Mouse (Mus musculus): ENCODE measurements at regions not wholly inside any gene's neighbourhood (a gene's known extent, or its start where the extent isn't known, plus 50 kb on each side); places are given as distances from the start of the nearest gene placed in this dataset.

DNA sequence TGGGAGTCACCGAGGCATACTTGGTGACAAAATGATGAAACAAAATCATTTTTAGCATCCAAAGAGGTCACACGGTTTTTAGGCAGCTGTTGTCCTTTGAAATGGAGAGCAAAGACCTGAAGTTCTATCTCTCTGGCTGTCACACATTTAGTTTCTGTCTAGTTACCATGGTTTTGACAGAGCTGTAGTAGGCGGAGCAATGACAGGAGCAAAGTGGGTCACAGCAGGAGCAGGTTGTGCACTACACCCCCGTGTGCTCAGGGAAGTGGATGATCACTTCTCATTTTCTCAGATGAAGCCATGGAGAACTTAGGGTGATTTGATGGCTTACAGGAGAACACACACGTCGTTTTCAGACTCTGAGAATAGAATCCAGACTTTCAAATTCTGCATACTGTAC is 621.2 kb upstream of the Klhl29 start:
- H3K4me1 ChIP-seq (ENCODE audit: control insufficient read depth in 2 of 2, insufficient read depth in 2 of 2, low read length in 2 of 2, poor library complexity in 1 of 2): no peaks in the 10 kb centered on the region
- no peak for TF ChIP-seq MAFK (IDR thresholded peaks at IDR 0.05; ENCODE audit: insufficient read depth, low read depth, low read length)
- no peak overlapping the region for H3K9ac ChIP-seq (ENCODE audit: insufficient read depth, low read depth, low read length, poor library complexity, severe bottlenecking)
- no peaks in the 10 kb centered on the region for H3K9me3 ChIP-seq (ENCODE audit: control insufficient read depth, insufficient read depth, low read depth, low read length)
- H3K27ac ChIP-seq (ENCODE audit: insufficient read depth, low read depth, low read length, poor library complexity, severe bottlenecking): no peak overlapping the region
- in situ Hi-C loops (cut with MboI; ENCODE audit: low sequenced_read_pairs in 2 of 2, unreplicated experiment in 2 of 2): no loop called here
- H3K36me3 ChIP-seq (ENCODE audit: control insufficient read depth, insufficient read depth, low read length, poor library complexity, severe bottlenecking): no peaks in the 10 kb centered on the region
- no peak for DNase-seq (ENCODE audit: low read depth, low spot score)
- no peak overlapping the region for H3K4me3 ChIP-seq (ENCODE audit: insufficient read depth in 1 of 2, low read depth in 1 of 2, low read length in 2 of 2, poor library complexity in 1 of 2, severe bottlenecking in 1 of 2)

DNA sequence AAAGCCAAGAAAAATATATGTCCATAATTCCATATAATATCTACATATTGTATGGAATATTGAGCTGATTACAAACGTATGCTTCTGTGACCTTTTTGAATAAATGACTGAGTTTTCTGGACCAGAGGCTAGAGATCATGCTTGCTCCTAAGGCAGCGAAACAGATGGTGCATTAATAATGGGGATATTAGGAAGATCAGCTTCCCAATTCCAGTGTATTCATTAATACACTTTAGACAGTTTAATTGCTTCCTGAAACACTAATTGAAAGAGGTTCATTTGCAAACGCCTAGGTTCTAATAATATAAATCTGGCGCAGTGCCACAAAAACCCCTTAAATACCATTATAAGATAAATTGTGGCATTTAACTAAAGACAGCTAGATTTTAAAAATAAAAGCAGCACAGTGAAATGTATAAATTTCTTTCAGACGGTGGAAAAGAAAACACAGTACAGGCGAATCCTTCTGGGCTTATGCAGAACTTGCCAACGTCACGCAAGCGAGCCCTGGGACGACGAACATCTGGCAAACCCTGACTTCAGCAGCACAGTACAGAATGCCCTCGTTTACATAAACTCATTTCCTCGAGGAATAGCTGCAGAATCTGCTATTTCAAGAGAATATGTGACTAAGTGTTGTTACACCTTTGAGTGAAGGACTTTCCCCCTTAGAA is 608.6 kb upstream of the Klhl29 start:
- in situ Hi-C loops (cut with MboI; ENCODE audit: low sequenced_read_pairs in 2 of 2, unreplicated experiment in 2 of 2): no loop called here
- no peak overlapping the region for H3K9ac ChIP-seq (ENCODE audit: insufficient read depth, low read depth, low read length, poor library complexity, severe bottlenecking)
- no peaks in the 10 kb centered on the region for H3K36me3 ChIP-seq (ENCODE audit: control insufficient read depth, insufficient read depth, low read length, poor library complexity, severe bottlenecking)
- TF ChIP-seq ZC3H11A (IDR thresholded peaks at IDR 0.05; ENCODE audit: borderline replicate concordance, low read depth, low read length): no peak
- no peak for TF ChIP-seq HCFC1 (IDR thresholded peaks at IDR 0.05; ENCODE audit: borderline replicate concordance, insufficient read depth, low read length)
- TF ChIP-seq MAFK (IDR thresholded peaks at IDR 0.05; ENCODE audit: insufficient read depth, low read depth, low read length): no peak
- no peak for TF ChIP-seq CHD2 (IDR thresholded peaks at IDR 0.05; ENCODE audit: low read depth, low read length)
- TF ChIP-seq ZNF384 (IDR thresholded peaks at IDR 0.05; ENCODE audit: low read depth, low read length): no peak
- H3K4me1 ChIP-seq (ENCODE audit: control insufficient read depth in 2 of 2, insufficient read depth in 2 of 2, low read length in 2 of 2, poor library complexity in 1 of 2): no peaks in the 10 kb centered on the region
- H3K27ac ChIP-seq (ENCODE audit: insufficient read depth, low read depth, low read length, poor library complexity, severe bottlenecking): no peak overlapping the region
- H3K4me3 ChIP-seq (ENCODE audit: insufficient read depth in 1 of 2, low read depth in 1 of 2, low read length in 2 of 2, poor library complexity in 1 of 2, severe bottlenecking in 1 of 2): no peak overlapping the region
- H3K9me3 ChIP-seq (ENCODE audit: control insufficient read depth, insufficient read depth, low read depth, low read length): no peaks in the 10 kb centered on the region
- DNase-seq (ENCODE audit: low read depth, low spot score): no peak

DNA sequence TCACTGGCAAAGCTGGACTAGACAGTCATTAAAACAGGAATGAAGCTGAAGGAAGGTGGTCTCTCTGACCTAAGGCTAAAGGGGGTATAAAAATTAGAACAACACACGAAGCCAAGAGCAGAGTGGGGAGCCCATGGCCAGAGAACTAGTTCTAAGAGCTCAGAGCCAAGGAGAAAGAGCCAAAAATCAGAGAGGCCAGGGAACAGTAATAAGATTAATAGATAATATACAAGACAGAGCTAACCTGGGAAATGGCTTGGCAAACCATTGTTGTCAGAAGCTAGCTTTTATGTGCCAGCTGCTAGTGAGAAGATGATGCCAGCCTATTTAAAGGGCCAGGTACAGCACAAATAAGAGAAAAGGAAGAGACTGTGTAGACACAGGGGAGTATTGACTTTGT is 606.6 kb upstream of the Klhl29 start:
- Histone ChIP-seq H3K4me1 (ENCODE audit: control insufficient read depth in 2 of 2, insufficient read depth in 2 of 2, low read length in 2 of 2, poor library complexity in 1 of 2) (no peaks in the 10 kb centered on the region), H3K4me3 (ENCODE audit: insufficient read depth in 1 of 2, low read depth in 1 of 2, low read length in 2 of 2, poor library complexity in 1 of 2, severe bottlenecking in 1 of 2) (no peak overlapping the region), H3K9ac (ENCODE audit: insufficient read depth, low read depth, low read length, poor library complexity, severe bottlenecking) (no peak overlapping the region), H3K9me3 (ENCODE audit: control insufficient read depth, insufficient read depth, low read depth, low read length) (no peaks in the 10 kb centered on the region), H3K36me3 (ENCODE audit: control insufficient read depth, insufficient read depth, low read length, poor library complexity, severe bottlenecking) (no peaks in the 10 kb centered on the region), H3K27ac (ENCODE audit: insufficient read depth, low read depth, low read length, poor library complexity, severe bottlenecking) (no peak overlapping the region)
- DNase-seq (ENCODE audit: low read depth, low spot score): no peak
- TF ChIP-seq HCFC1 (IDR thresholded peaks at IDR 0.05; ENCODE audit: borderline replicate concordance, insufficient read depth, low read length): no peak
- TF ChIP-seq ZNF384 (IDR thresholded peaks at IDR 0.05; ENCODE audit: low read depth, low read length): no peak
- no peak for TF ChIP-seq CHD2 (IDR thresholded peaks at IDR 0.05; ENCODE audit: low read depth, low read length)
- TF ChIP-seq ZC3H11A (IDR thresholded peaks at IDR 0.05; ENCODE audit: borderline replicate concordance, low read depth, low read length): no peak
- in situ Hi-C loops (cut with MboI; ENCODE audit: low sequenced_read_pairs in 2 of 2, unreplicated experiment in 2 of 2): no loop called here

DNA sequence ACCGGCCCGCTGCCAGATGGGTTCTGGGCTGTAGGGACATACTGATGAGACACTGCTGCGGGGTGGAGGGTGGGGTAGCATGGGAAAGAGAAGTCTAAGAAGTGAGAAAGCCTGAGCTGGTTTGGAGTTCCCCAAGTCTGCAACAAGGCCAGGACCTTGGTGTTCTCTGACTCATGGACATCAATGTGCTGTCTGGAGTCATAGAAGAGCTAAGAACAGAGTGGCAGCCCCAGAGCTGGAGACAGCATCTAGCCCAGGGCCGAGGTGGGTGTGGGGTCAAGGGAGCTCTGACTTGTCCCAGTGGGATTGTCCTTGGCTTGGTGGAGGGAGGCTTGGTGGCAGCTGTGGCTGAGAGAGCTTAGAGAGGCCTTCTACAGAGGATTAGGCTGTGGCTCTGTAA is 600.4 kb upstream of the Klhl29 start:
- H3K36me3 ChIP-seq (ENCODE audit: control insufficient read depth, insufficient read depth, low read length, poor library complexity, severe bottlenecking): no peaks in the 10 kb centered on the region
- H3K9me3 ChIP-seq (ENCODE audit: control insufficient read depth, insufficient read depth, low read depth, low read length): no peaks in the 10 kb centered on the region
- no peaks in the 10 kb centered on the region for H3K4me1 ChIP-seq (ENCODE audit: control insufficient read depth in 2 of 2, insufficient read depth in 2 of 2, low read length in 2 of 2, poor library complexity in 1 of 2)
- H3K4me3 ChIP-seq (ENCODE audit: insufficient read depth in 1 of 2, low read depth in 1 of 2, low read length in 2 of 2, poor library complexity in 1 of 2, severe bottlenecking in 1 of 2): no peak overlapping the region
- H3K9ac ChIP-seq (ENCODE audit: insufficient read depth, low read depth, low read length, poor library complexity, severe bottlenecking): no peak overlapping the region
- in situ Hi-C loops (cut with MboI; ENCODE audit: low sequenced_read_pairs in 2 of 2, unreplicated experiment in 2 of 2): no loop called here
- TF ChIP-seq HCFC1 (IDR thresholded peaks at IDR 0.05; ENCODE audit: borderline replicate concordance, insufficient read depth, low read length) (no peak), CHD2 (IDR thresholded peaks at IDR 0.05; ENCODE audit: low read depth, low read length) (no peak), ZNF384 (IDR thresholded peaks at IDR 0.05; ENCODE audit: low read depth, low read length) (no peak), ZC3H11A (IDR thresholded peaks at IDR 0.05; ENCODE audit: borderline replicate concordance, low read depth, low read length) (no peak), MAFK (IDR thresholded peaks at IDR 0.05; ENCODE audit: insufficient read depth, low read depth, low read length) (no peak)
- no peak overlapping the region for H3K27ac ChIP-seq (ENCODE audit: insufficient read depth, low read depth, low read length, poor library complexity, severe bottlenecking)
- no peak for DNase-seq (ENCODE audit: low read depth, low spot score)

DNA sequence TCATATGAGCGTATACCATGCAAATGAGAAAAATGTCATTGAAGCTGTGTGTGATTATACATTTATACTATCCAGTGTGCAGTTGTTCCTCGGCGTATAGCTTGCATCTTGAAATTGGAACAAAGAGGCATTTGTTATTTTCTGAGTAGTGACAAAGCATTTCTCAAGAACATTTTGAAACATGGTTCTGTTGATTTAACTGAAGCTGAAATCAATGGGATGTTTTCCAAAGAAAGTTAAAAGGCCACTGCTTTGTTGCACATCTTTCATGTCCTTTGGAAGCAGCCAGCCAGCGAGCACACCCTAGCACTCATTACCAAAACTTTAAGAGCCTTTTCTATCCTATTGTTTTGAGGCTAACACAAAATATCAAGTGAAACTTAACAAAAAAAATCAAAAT is 594.1 kb upstream of the Klhl29 start:
- Histone ChIP-seq H3K4me3 (ENCODE audit: insufficient read depth in 1 of 2, low read depth in 1 of 2, low read length in 2 of 2, poor library complexity in 1 of 2, severe bottlenecking in 1 of 2) (no peak overlapping the region), H3K9me3 (ENCODE audit: control insufficient read depth, insufficient read depth, low read depth, low read length) (no peaks in the 10 kb centered on the region), H3K9ac (ENCODE audit: insufficient read depth, low read depth, low read length, poor library complexity, severe bottlenecking) (no peak overlapping the region), H3K4me1 (ENCODE audit: control insufficient read depth in 2 of 2, insufficient read depth in 2 of 2, low read length in 2 of 2, poor library complexity in 1 of 2) (no peaks in the 10 kb centered on the region), H3K36me3 (ENCODE audit: control insufficient read depth, insufficient read depth, low read length, poor library complexity, severe bottlenecking) (no peaks in the 10 kb centered on the region), H3K27ac (ENCODE audit: insufficient read depth, low read depth, low read length, poor library complexity, severe bottlenecking) (no peak overlapping the region)
- DNase-seq (ENCODE audit: low read depth, low spot score): no peak
- in situ Hi-C loops (cut with MboI; ENCODE audit: low sequenced_read_pairs in 2 of 2, unreplicated experiment in 2 of 2): no loop called here
- TF ChIP-seq CHD2 (IDR thresholded peaks at IDR 0.05; ENCODE audit: low read depth, low read length) (no peak), HCFC1 (IDR thresholded peaks at IDR 0.05; ENCODE audit: borderline replicate concordance, insufficient read depth, low read length) (no peak), ZNF384 (IDR thresholded peaks at IDR 0.05; ENCODE audit: low read depth, low read length) (no peak), ZC3H11A (IDR thresholded peaks at IDR 0.05; ENCODE audit: borderline replicate concordance, low read depth, low read length) (no peak), MAFK (IDR thresholded peaks at IDR 0.05; ENCODE audit: insufficient read depth, low read depth, low read length) (no peak)
